Mouse (Mus musculus): ENCODE results near the gene Egr2.

DNA sequence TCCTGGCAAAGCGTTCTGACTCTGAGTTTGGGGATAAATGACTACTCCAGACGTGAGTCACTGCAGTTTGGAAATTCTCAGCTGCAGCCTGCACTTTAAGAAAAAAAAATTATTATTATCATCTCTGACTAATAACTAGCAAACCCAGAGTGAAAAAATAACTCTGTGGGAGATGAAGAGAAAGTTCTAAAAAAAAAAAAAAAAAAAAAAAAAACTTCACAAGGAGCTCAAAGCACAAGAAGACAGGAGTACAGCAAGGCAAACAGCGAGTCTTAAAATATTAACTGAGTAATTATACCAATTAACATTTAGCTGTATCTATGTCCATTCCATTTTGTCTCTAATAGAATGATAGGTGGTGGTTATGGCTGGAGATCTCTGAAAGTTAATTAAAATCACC is 11.1 kb upstream of the Egr2 start:
- no peak for TF ChIP-seq CTCF (IDR thresholded peaks at IDR 0.05; ENCODE audit: extremely low read depth, insufficient read depth, insufficient read length, insufficient replicate concordance)
- no peak for TF ChIP-seq POLR2A (IDR thresholded peaks at IDR 0.05; ENCODE audit: low read depth, low read length)
